Mouse (Mus musculus) spleen, adult 2 months (tissue): ENCODE results near the gene Nrp2. TPM values are rescaled to one million over a fixed set of nuclear protein-coding genes. Genes with fewer than 3 reads are reported as not detected.

Source experiments
- DNase-seq, 2 experiments: peaks; one replicate each; pipeline versions ENCODE4 v3.0.0 to v3.0.0-alpha.2; 2012 to 2021; ENCODE audit warnings: low spot score in 2 of 2, low read depth in 1 of 2
- H3K27ac ChIP-seq: fragments of 200-500 bp; 2 replicates; pipeline ENCODE4 v1.5.1; 2012; ENCODE audit warnings: low read length, inconsistent platforms; ENCODE audit not compliant: insufficient read depth
- H3K27me3 ChIP-seq: fragments of 200-500 bp; 2 replicates; pipeline ENCODE4 v1.6.1; 2012; ENCODE audit warnings: mild to moderate bottlenecking, moderate library complexity, low read length, inconsistent platforms; ENCODE audit not compliant: control insufficient read depth, insufficient read depth
- H3K36me3 ChIP-seq: fragments of 200-500 bp; 2 replicates; pipeline ENCODE4 v1.6.1; 2012; ENCODE audit warnings: mild to moderate bottlenecking, low read length, inconsistent platforms; ENCODE audit not compliant: control insufficient read depth, insufficient read depth
- H3K4me1 ChIP-seq: fragments of 200-500 bp; 2 replicates; pipeline ENCODE4 v1.6.1; 2011; ENCODE audit warnings: inconsistent platforms; ENCODE audit not compliant: control insufficient read depth, insufficient read depth, insufficient read length
- H3K4me3 ChIP-seq: fragments of 200-500 bp; 2 replicates; pipeline ENCODE4 v1.5.1; 2011; ENCODE audit warnings: mild to moderate bottlenecking, inconsistent platforms; ENCODE audit not compliant: insufficient read depth, insufficient read length; ENCODE audit errors: extremely low read depth
- CTCF ChIP-seq: fragments of 200-500 bp; IDR thresholded peaks from 2 replicates; pipeline ENCODE4 v1.5.1; 2011; ENCODE audit warnings: mild to moderate bottlenecking, inconsistent platforms; ENCODE audit not compliant: insufficient read depth, insufficient read length, insufficient replicate concordance; ENCODE audit errors: extremely low read depth
- POLR2A ChIP-seq: fragments of 200-500 bp; IDR thresholded peaks from 2 replicates; pipeline ENCODE4 v1.6.1; 2011; ENCODE audit warnings: low read depth, low read length, inconsistent platforms
- WGBS: fragments of 180-500 bp; shearing (Covaris S2); methylation state at CpG from one replicate; pipeline ENCODE4 v1.1.7; 2018; 5-methylcytosine and 5-hydroxymethylcytosine counted together
- polyA plus RNA-seq: library from polyadenylated mRNA; depleted of rRNA; stranded (reverse); fragments of >200 nt; gene quantifications from 2 replicates; pipeline ENCODE4 v1.2.3, GENCODE M21; 2012

The Nrp2 gene
- polyA plus RNA-seq, 1 experiment, result 6.1 TPM

- Histone ChIP-seq H3K4me3 (no peak overlapping the region), H3K27ac (no peak overlapping the region), H3K27me3 (no peaks in the 10 kb centered on the region), H3K4me1 (peaks cover 3% of the 10 kb centered on the region; the same call in 1 of the 2 replicates), H3K36me3 (no peaks in the 10 kb centered on the region)
- TF ChIP-seq CTCF (no peak), POLR2A (no peak)
- WGBS, result 21% methylated on average over 15 of the region's 15 CpGs
- DNase-seq, result no peak
Observed at GRCm38 (mm10) chr1:62751011-62752006, 48.2 kb downstream of the Nrp2 start.

DNA sequence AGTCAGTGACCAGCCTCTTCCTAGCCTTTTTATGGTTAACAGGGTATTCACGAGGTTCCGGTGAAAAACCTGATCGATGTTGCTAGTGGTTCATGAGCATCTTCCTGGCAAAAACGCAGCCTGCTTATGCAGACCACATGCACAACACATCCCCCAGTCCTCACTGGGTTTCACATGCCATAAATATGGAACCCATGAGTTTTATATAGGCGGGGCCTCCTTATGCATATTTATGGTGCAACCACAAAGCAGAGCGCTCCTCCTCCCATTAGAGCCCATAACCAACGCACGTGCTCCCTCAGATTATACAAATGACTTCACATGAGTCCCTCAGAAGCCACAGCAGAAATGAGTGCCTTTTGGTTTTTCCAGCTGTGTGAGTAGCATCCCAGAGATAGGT, 49.0 kb downstream of the Nrp2 start:
- Histone ChIP-seq H3K36me3 (no peaks in the 10 kb centered on the region), H3K4me3 (no peak overlapping the region), H3K27ac (no peak overlapping the region), H3K27me3 (no peaks in the 10 kb centered on the region), H3K4me1 (peaks cover 3% of the 10 kb centered on the region; the same call in 1 of the 2 replicates)
- WGBS, result 84% methylated on average over 8 of the region's 8 CpGs
- no peak for DNase-seq
- no peak for TF ChIP-seq POLR2A
- TF ChIP-seq CTCF, result no peak

DNA sequence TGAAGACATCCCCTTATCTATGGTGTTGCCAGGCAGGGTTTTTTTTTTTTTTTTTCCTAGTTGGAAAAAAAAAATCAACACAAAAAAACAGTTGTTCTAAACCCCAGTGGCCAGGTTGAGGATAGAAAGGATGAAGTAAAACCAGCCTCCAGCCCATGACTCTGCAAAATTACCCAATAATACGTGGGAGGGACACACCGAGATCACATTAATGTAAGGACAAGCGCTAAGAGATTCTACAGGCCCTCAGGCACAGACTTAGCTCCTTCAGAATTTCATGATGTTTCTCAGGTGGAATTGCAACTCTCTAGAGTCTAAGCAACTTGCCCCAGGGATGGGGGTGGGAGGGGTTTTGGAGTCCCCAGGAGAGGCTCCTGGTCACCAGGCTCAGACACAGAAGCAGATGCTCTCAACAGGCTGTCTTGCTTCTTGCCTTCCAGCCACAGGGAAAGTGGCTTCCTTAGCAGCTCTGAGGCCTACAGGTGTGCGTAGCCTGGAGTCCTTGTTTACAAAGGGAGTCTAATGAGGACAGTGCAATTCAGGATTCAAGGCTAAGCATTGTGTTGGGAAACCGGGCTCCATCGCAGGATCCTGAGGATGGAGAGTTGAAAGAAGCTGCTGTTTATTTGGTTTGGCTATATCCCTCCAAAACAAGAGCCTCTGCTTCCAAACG, 49.7 kb downstream of the Nrp2 start:
- no peak for DNase-seq

GRCm38 (mm10) chr1:62754066-62754835, 51.2 kb downstream of the Nrp2 start:
- Histone ChIP-seq H3K27me3 (no peaks in the 10 kb centered on the region), H3K4me3 (no peak overlapping the region), H3K27ac (no peak overlapping the region), H3K4me1 (peaks cover 3% of the 10 kb centered on the region; the same call in 1 of the 2 replicates), H3K36me3 (no peaks in the 10 kb centered on the region)
- WGBS, result 88% methylated on average over 8 of the region's 8 CpGs
- DNase-seq, result no peak
- TF ChIP-seq CTCF (no peak), POLR2A (no peak)

More for the DNA sequence above, 49.7 kb downstream of the Nrp2 start:
- no peak overlapping the region for H3K4me3 ChIP-seq
- no peaks in the 10 kb centered on the region for H3K36me3 ChIP-seq
- TF ChIP-seq POLR2A (no peak), CTCF (no peak)
- 89% methylated on average over 7 of the region's 7 CpGs for WGBS
- no peak overlapping the region for H3K27ac ChIP-seq
- H3K4me1 ChIP-seq, result peaks cover 3% of the 10 kb centered on the region; the same call in 1 of the 2 replicates
- H3K27me3 ChIP-seq, result no peaks in the 10 kb centered on the region

GRCm38 (mm10) chr1:62760086-62760485, 57.0 kb downstream of the Nrp2 start:
- 0 out of 2 replicates have a peak overlapping the region, but pooled peaks have one; percentile 38 for H3K27ac ChIP-seq
- no peaks in the 10 kb centered on the region; the same call in 1 of the 2 replicates for H3K4me1 ChIP-seq
- DNase-seq, result peak; percentile 28 to 49
- no peaks in the 10 kb centered on the region for H3K27me3 ChIP-seq
- H3K4me3 ChIP-seq, result no peak overlapping the region
- no peaks in the 10 kb centered on the region for H3K36me3 ChIP-seq
- TF ChIP-seq POLR2A, result no peak
- no peak for TF ChIP-seq CTCF
- WGBS, result 13% methylated on average over 5 of the region's 5 CpGs

GRCm38 (mm10) chr1:62760565-62760964, 57.5 kb downstream of the Nrp2 start:
- WGBS, result 75% methylated on average over 17 of the region's 17 CpGs
- Histone ChIP-seq H3K27me3 (no peaks in the 10 kb centered on the region), H3K4me3 (no peak overlapping the region), H3K27ac (no peak overlapping the region), H3K4me1 (no peaks in the 10 kb centered on the region; the same call in 1 of the 2 replicates), H3K36me3 (no peaks in the 10 kb centered on the region)
- TF ChIP-seq CTCF, result no peak
- TF ChIP-seq POLR2A, result no peak
- no peak for DNase-seq
